Mouse (Mus musculus): ENCODE measurements around the gene Fbxo44. TPM values are rescaled to one million over a fixed set of nuclear protein-coding genes. Genes with fewer than 3 reads are reported as not detected.
A peak's percentile ranks its signal among the peaks of the same experiment; 100 is the strongest.

The Fbxo44 gene
- polyA plus RNA-seq, 1 experiment from 2014 or later, result 29.7 TPM

GRCm38 (mm10) chr4:148165551-148165950 lies 5.3 kb upstream of the Fbxo44 start:
- ATAC-seq (no peak), DNase-seq (ENCODE audit: low read depth, low spot score) (no peak)
- POLR2A ChIA-PET, result interaction anchor here (0.8 kb wide), 1 partner anchor 45 kb away, joined by 3 read pairs; no protein-coding TSS in a partner anchor
- no peaks in the 10 kb centered on the region for H3K27me3 ChIP-seq
- no peak for TF ChIP-seq CTCF (IDR thresholded peaks at IDR 0.05)
- in situ Hi-C loops (cut with MboI; ENCODE audit: low pct_unique_long_range_greater_than_20kb), result no loop called here
- CTCF ChIA-PET, result interaction anchor here (1.0 to 4.0 kb wide), 5 partner anchors 10 to 65 kb away, joined by 3 to 22 read pairs (median 4); no protein-coding TSS in a partner anchor

- no peak for TF ChIP-seq CTCF (IDR thresholded peaks at IDR 0.05)
- DNase-seq (ENCODE audit: low read depth, low spot score), result no peak
- in situ Hi-C loops (cut with MboI; ENCODE audit: low pct_unique_long_range_greater_than_20kb), result no loop called here
- CTCF ChIA-PET, result interaction anchor here (0.9 to 4.0 kb wide), 7 partner anchors 9 to 64 kb away, joined by 3 to 22 read pairs (median 4); no protein-coding TSS in a partner anchor
- POLR2A ChIA-PET, result interaction anchor here (0.8 kb wide), 2 partner anchors 16 to 43 kb away, joined by 3 read pairs; no protein-coding TSS in a partner anchor
- no peaks in the 10 kb centered on the region for H3K27me3 ChIP-seq
- no peak for ATAC-seq
These were observed 4.2 kb upstream of the Fbxo44 start for GRCm38 (mm10) chr4:148164461-148164860.

DNA sequence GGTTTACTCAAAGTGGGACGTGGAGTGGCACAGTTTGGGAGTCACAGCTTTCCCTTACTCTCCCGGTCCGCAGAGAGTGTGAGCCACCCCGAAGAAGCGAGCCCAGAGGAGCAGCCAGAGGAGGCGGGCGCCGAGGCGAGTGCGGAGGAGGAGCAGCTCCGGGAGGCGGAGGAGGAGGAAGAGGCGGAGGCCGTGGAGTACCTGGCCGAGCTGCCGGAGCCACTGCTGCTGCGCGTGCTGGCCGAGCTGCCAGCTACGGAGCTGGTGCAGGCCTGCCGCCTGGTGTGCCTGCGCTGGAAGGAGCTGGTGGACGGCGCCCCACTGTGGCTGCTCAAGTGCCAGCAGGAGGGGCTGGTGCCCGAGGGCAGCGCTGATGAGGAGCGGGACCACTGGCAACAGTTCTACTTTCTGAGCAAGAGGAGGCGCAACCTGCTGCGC lies 3.7 kb upstream of the Fbxo44 start:
- peak; percentile 34 for ATAC-seq
- in situ Hi-C loops (cut with MboI; ENCODE audit: low pct_unique_long_range_greater_than_20kb), result no loop called here
- H3K27me3 ChIP-seq, result no peaks in the 10 kb centered on the region
- TF ChIP-seq CTCF (IDR thresholded peaks at IDR 0.05), result no peak
- DNase-seq (ENCODE audit: low read depth, low spot score), result no peak
- CTCF ChIA-PET, result interaction anchor here (0.9 to 4.0 kb wide), 5 partner anchors 24 to 60 kb away, joined by 3 to 22 read pairs (median 6); no protein-coding TSS in a partner anchor
- POLR2A ChIA-PET, result no interaction called here

GRCm38 (mm10) chr4:148159544-148160435 lies 492 bp downstream of the Fbxo44 start:
- in situ Hi-C loops (cut with MboI; ENCODE audit: low pct_unique_long_range_greater_than_20kb), result no loop called here
- ChIA-PET CTCF (interaction anchor here (1.1 to 1.9 kb wide), 3 partner anchors 20 to 45 kb away, joined by 3 to 7 read pairs (median 6); no protein-coding TSS in a partner anchor), POLR2A (interaction anchor here (0.7 to 1.2 kb wide), 2 partner anchors 58 to 418 kb away, joined by 3 read pairs; no protein-coding TSS in a partner anchor)
- TF ChIP-seq CTCF (IDR thresholded peaks at IDR 0.05), result no peak
- H3K27me3 ChIP-seq, result no peaks in the 10 kb centered on the region
- DNase-seq (ENCODE audit: low read depth, low spot score) (peak; percentile 86), ATAC-seq (peak; percentile 86)

DNA sequence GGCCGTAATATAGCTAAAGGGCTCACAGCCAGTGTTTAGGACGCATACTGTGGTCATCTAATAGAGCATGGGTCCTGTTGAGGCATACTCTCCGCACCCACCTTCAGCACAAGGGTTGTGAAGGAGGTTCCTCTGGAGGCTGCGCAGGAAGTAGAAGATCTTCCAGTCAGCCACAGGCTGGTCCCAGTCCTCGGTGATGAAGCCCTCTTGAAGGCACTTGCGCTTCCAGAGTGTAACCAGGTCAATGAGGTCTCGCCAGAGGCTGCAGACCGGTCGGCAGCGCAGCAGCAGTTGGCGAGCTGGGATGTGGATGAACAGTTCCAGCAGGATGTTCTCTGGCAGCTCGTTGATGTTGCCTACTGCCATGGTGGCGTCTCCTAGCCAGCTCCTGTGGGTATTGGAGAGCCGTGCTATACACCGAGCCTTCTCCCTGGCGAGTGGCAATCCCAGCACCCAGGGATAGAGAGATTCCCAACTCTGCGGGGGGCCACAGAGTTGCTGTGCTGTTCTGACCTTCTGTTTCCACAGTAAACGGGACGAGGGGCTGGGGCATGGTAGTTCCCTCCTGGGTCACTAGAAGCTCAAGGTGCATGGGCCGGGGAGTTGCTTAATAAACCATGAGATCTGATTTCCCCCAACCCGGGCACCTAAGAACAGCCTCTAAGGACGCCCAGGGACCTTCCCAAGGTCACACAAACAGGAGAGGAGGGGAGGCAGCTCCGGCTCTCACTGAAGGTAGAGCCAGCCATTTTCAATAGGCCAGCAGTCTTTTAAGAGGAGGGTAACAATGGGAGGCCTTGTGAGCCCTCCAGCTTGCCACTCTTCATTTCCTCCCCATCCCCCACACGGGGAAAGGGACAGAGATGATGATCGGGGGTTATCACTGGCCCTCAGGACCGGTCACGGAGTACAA lies 1.6 kb downstream of the Fbxo44 start:
- ChIA-PET CTCF (interaction anchor here (1.4 to 2.0 kb wide), 3 partner anchors 8 to 43 kb away, joined by 4 to 6 read pairs (median 6); no protein-coding TSS in a partner anchor), POLR2A (interaction anchor here (1.1 kb wide), 1 partner anchor 17 kb away, joined by 3 read pairs; no protein-coding TSS in a partner anchor)
- DNase-seq (ENCODE audit: low read depth, low spot score) (no peak), ATAC-seq (no peak)
- TF ChIP-seq CTCF (IDR thresholded peaks at IDR 0.05), result no peak
- in situ Hi-C loops (cut with MboI; ENCODE audit: low pct_unique_long_range_greater_than_20kb), result no loop called here
- H3K27me3 ChIP-seq, result no peaks in the 10 kb centered on the region

GRCm38 (mm10) chr4:148154982-148155381 lies 5.3 kb downstream of the Fbxo44 start:
- in situ Hi-C loops (cut with MboI; ENCODE audit: low pct_unique_long_range_greater_than_20kb), result loop anchor here (5.0 kb wide), 1 partner anchor 38 kb away; no protein-coding TSS in a partner anchor
- TF ChIP-seq CTCF (IDR thresholded peaks at IDR 0.05), result no peak
- DNase-seq (ENCODE audit: low read depth, low spot score) (no peak), ATAC-seq (no peak)
- ChIA-PET POLR2A (no interaction called here), CTCF (interaction anchor here (1.2 to 3.5 kb wide), 5 partner anchors 10 to 15 kb away, joined by 3 to 21 read pairs (median 5); no protein-coding TSS in a partner anchor)
- H3K27me3 ChIP-seq, result no peaks in the 10 kb centered on the region

DNA sequence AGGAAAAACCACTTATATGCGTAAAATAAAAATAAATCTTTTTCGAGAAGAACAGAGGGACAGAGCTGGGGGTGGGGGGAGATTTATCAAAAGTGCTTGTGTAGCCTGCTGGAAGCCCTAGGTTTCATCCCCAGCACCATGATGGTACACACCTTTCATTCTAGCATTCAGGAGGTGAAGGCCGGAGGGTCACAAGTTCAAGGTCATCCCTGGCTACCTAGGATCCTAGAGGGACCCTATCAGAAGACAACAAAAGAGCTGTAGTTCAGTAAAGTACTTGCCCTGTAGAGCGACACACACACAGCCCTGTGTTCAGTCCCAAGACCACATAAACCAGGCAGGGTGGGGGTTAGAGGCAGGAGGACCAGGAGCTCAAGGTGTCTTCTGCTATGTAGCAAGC lies 6.3 kb downstream of the Fbxo44 start:
- CTCF ChIA-PET, result interaction anchor here (1.2 to 3.5 kb wide), 4 partner anchors 10 to 16 kb away, joined by 3 to 21 read pairs (median 10); no protein-coding TSS in a partner anchor
- in situ Hi-C loops (cut with MboI; ENCODE audit: low pct_unique_long_range_greater_than_20kb), result loop anchor here (5.0 kb wide), 1 partner anchor 37 kb away; no protein-coding TSS in a partner anchor
- H3K27me3 ChIP-seq, result no peaks in the 10 kb centered on the region
- no peak for TF ChIP-seq CTCF (IDR thresholded peaks at IDR 0.05)
- POLR2A ChIA-PET, result interaction anchor here (1.0 kb wide), 1 partner anchor 14 kb away, joined by 7 read pairs; no protein-coding TSS in a partner anchor
- DNase-seq (ENCODE audit: low read depth, low spot score), result no peak
- no peak for ATAC-seq

- POLR2A ChIA-PET, result no interaction called here
- DNase-seq (ENCODE audit: low read depth, low spot score) (no peak), ATAC-seq (no peak)
- CTCF ChIA-PET, result interaction anchor here (1.2 to 5.2 kb wide), 3 partner anchors 13 to 48 kb away, joined by 3 to 42 read pairs (median 13); no protein-coding TSS in a partner anchor
- in situ Hi-C loops (cut with MboI; ENCODE audit: low pct_unique_long_range_greater_than_20kb), result loop anchor here (5.0 kb wide), 1 partner anchor 35 kb away; no protein-coding TSS in a partner anchor
- TF ChIP-seq CTCF (IDR thresholded peaks at IDR 0.05), result no peak
- no peaks in the 10 kb centered on the region for H3K27me3 ChIP-seq
These were observed 7.7 kb downstream of the Fbxo44 start for GRCm38 (mm10) chr4:148152547-148152946.
